Mouse (Mus musculus): ENCODE results near the gene Zbtb40. TPM values are rescaled to one million over a fixed set of nuclear protein-coding genes. Genes with fewer than 3 reads are reported as not detected.
A peak's percentile ranks its signal among the peaks of the same experiment; 100 is the strongest.

Zbtb40 gene
- polyA plus RNA-seq, 1 experiment from 2014 or later: 4.4 TPM

DNA sequence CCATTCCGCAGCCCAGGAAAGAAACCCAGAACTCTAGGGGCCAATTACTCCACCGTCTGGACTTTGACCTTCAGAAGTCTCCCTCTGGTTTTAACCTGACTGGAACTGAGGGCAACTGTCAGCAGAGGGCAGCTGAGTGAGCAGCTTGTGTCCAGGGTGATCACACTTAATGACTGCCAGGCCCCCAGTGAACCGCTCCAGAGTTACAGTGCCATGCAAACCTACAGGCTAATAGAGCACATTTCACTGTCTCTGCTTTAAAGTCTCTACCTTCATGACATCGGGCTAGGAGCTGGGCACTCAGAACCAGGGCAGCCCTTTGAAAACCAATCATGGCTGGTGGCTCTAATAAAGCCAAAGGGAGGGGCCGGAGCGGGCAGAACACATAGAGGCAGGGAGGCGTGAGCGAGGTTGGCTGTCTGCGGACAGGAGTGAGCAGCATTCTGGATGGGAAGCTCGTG lies 7.4 kb downstream of the Zbtb40 start:
- no peaks in the 10 kb centered on the region for H3K36me3 ChIP-seq (ENCODE audit: control insufficient read depth, insufficient read depth, low read length)
- ATAC-seq (ENCODE audit: low read depth): no peak
- WGBS: 82% methylated on average over 10 of the region's 10 CpGs
- no peak overlapping the region for H3K9ac ChIP-seq (ENCODE audit: low read length)
- H3K4me2 ChIP-seq (ENCODE audit: low read depth, low read length): no peak overlapping the region
- peaks cover 13% of the 10 kb centered on the region for H3K4me1 ChIP-seq (replicated peaks; ENCODE audit: control insufficient read depth, insufficient read depth, low read length)
- H3K27me3 ChIP-seq (ENCODE audit: control insufficient read depth, insufficient read depth, low read depth, low read length): no peaks in the 10 kb centered on the region
- no peaks in the 10 kb centered on the region for H3K9me3 ChIP-seq (ENCODE audit: control insufficient read depth, low read length)
- no peak overlapping the region for H3K4me3 ChIP-seq (ENCODE audit: low read length)
- no peak overlapping the region for H3K27ac ChIP-seq (ENCODE audit: low read length)

DNA sequence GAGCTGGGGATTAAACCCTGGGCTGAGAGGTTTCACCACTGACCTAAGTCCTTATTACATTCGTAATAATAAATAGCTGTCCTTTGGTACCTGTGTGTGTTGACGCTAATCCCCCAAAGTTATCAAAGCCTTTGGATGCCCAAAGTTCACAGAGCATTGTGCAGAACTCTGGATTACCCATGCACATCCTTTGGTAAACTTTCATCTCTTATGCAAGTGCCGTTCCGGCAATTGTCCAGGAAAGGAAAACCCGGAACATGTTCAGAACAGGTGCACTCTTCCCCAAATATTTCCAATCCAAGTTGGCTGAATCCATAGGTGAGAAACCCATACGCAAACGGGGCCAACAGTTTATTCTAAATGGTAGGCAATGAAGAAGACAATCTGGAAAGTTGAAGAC lies 9.2 kb downstream of the Zbtb40 start:
- no peak for ATAC-seq (ENCODE audit: low read depth)
- Histone ChIP-seq H3K4me2 (ENCODE audit: low read depth, low read length) (no peak overlapping the region), H3K4me3 (ENCODE audit: low read length) (no peak overlapping the region), H3K36me3 (ENCODE audit: control insufficient read depth, insufficient read depth, low read length) (no peaks in the 10 kb centered on the region), H3K9me3 (ENCODE audit: control insufficient read depth, low read length) (no peaks in the 10 kb centered on the region), H3K9ac (ENCODE audit: low read length) (no peak overlapping the region), H3K27ac (ENCODE audit: low read length) (no peak overlapping the region), H3K27me3 (ENCODE audit: control insufficient read depth, insufficient read depth, low read depth, low read length) (no peaks in the 10 kb centered on the region), H3K4me1 (replicated peaks; ENCODE audit: control insufficient read depth, insufficient read depth, low read length) (peaks cover 10% of the 10 kb centered on the region)
- WGBS: 93% methylated on average over 7 of the region's 7 CpGs

- no peak overlapping the region for H3K27ac ChIP-seq (ENCODE audit: low read length)
These were observed 10.1 kb downstream of the Zbtb40 start for GRCm38 (mm10) chr4:137038501-137038900.

DNA sequence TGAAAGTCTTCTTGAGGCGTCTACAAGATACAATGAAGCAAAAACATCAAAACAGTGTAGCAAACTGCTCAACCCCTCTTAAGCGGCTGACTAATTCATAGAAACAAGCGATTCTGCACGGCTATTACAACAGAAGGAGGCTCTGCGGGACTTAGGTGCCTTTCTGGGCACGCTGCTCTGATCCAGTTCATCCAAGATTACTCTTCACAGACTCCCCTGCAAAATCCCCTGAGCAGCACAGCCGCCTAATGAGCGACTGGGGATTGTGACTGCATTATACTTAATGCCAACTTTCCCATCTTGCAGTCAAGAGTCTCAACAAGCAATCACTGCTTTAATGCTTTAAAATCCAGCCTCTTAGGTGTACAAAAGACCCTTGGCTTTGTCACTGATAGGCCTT lies 10.5 kb downstream of the Zbtb40 start:
- Histone ChIP-seq H3K27ac (ENCODE audit: low read length) (no peak overlapping the region), H3K9ac (ENCODE audit: low read length) (no peak overlapping the region), H3K9me3 (ENCODE audit: control insufficient read depth, low read length) (no peaks in the 10 kb centered on the region), H3K4me3 (ENCODE audit: low read length) (no peak overlapping the region), H3K4me2 (ENCODE audit: low read depth, low read length) (no peak overlapping the region), H3K27me3 (ENCODE audit: control insufficient read depth, insufficient read depth, low read depth, low read length) (no peaks in the 10 kb centered on the region), H3K4me1 (replicated peaks; ENCODE audit: control insufficient read depth, insufficient read depth, low read length) (peaks cover 12% of the 10 kb centered on the region), H3K36me3 (ENCODE audit: control insufficient read depth, insufficient read depth, low read length) (no peaks in the 10 kb centered on the region)
- ATAC-seq (ENCODE audit: low read depth): no peak
- 77% methylated on average over 8 of the region's 8 CpGs for WGBS

More at GRCm38 (mm10) chr4:137038501-137038900, 10.1 kb downstream of the Zbtb40 start:
- ATAC-seq (ENCODE audit: low read depth): no peak
- H3K9ac ChIP-seq (ENCODE audit: low read length): no peak overlapping the region
- H3K4me2 ChIP-seq (ENCODE audit: low read depth, low read length): no peak overlapping the region
- H3K9me3 ChIP-seq (ENCODE audit: control insufficient read depth, low read length): no peaks in the 10 kb centered on the region
- peaks cover 10% of the 10 kb centered on the region for H3K4me1 ChIP-seq (replicated peaks; ENCODE audit: control insufficient read depth, insufficient read depth, low read length)
- H3K36me3 ChIP-seq (ENCODE audit: control insufficient read depth, insufficient read depth, low read length): no peaks in the 10 kb centered on the region
- no peaks in the 10 kb centered on the region for H3K27me3 ChIP-seq (ENCODE audit: control insufficient read depth, insufficient read depth, low read depth, low read length)
- H3K4me3 ChIP-seq (ENCODE audit: low read length): no peak overlapping the region
- 74% methylated on average over 3 of the region's 3 CpGs for WGBS

DNA sequence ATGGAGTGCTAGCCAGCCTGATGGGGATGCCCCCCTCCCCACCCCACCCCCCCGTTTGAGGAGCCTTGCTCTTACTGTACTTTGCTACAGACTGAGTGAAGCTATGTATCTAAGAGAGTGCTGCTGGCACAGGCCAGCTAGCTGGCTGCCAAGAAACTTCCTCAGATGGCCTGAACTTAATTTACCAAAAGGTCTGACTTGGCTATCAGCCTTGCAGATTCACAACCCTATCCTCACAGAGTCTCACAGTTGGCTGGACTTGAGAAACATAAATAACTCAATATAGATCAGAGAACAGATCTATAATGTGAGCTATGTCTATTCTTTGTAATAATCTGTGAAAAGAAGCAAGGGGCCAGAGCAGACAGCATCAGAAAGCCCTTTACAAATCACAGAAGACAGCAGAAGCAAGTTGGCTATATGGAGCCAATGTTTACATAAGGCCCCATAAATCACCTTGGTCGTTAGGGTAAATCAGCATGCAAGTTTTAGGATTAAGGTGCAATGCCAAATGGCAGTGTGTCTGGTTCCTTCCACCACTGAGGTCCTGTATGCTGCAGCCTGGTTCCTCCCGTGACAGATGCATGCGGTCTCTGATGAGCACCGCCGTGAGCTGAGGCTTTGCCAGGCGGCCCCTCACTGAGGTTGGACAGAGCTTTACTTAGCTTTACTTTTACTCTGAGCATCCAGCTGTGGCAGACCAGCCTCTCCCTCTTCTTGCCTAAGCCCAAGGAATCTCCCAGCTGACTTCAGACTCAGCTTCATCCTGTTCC lies 15.3 kb downstream of the Zbtb40 start:
- Histone ChIP-seq H3K9me3 (ENCODE audit: control insufficient read depth, low read length) (no peaks in the 10 kb centered on the region), H3K9ac (ENCODE audit: low read length) (no peak overlapping the region), H3K4me3 (ENCODE audit: low read length) (no peak overlapping the region), H3K4me1 (replicated peaks; ENCODE audit: control insufficient read depth, insufficient read depth, low read length) (peaks cover 20% of the 10 kb centered on the region), H3K36me3 (ENCODE audit: control insufficient read depth, insufficient read depth, low read length) (no peaks in the 10 kb centered on the region), H3K27me3 (ENCODE audit: control insufficient read depth, insufficient read depth, low read depth, low read length) (no peaks in the 10 kb centered on the region), H3K4me2 (ENCODE audit: low read depth, low read length) (no peak overlapping the region), H3K27ac (ENCODE audit: low read length) (0 out of 2 replicates have a peak overlapping the region, but pooled peaks have one; percentile 23)
- WGBS: 43% methylated on average over 7 of the region's 7 CpGs
- ATAC-seq (ENCODE audit: low read depth): peak; percentile 84

GRCm38 (mm10) chr4:137032456-137032855 lies 16.1 kb downstream of the Zbtb40 start:
- no peak overlapping the region for H3K9ac ChIP-seq (ENCODE audit: low read length)
- no peaks in the 10 kb centered on the region for H3K27me3 ChIP-seq (ENCODE audit: control insufficient read depth, insufficient read depth, low read depth, low read length)
- H3K4me1 ChIP-seq (replicated peaks; ENCODE audit: control insufficient read depth, insufficient read depth, low read length): peaks cover 20% of the 10 kb centered on the region
- ATAC-seq (ENCODE audit: low read depth): no peak
- H3K36me3 ChIP-seq (ENCODE audit: control insufficient read depth, insufficient read depth, low read length): no peaks in the 10 kb centered on the region
- H3K4me3 ChIP-seq (ENCODE audit: low read length): no peak overlapping the region
- WGBS: 79% methylated on average over 4 of the region's 4 CpGs
- H3K4me2 ChIP-seq (ENCODE audit: low read depth, low read length): no peak overlapping the region
- H3K9me3 ChIP-seq (ENCODE audit: control insufficient read depth, low read length): no peaks in the 10 kb centered on the region
- H3K27ac ChIP-seq (ENCODE audit: low read length): no peak overlapping the region

- no peak overlapping the region for H3K4me3 ChIP-seq (ENCODE audit: low read length)
- no peaks in the 10 kb centered on the region for H3K36me3 ChIP-seq (ENCODE audit: control insufficient read depth, insufficient read depth, low read length)
- no peak overlapping the region for H3K4me2 ChIP-seq (ENCODE audit: low read depth, low read length)
- H3K4me1 ChIP-seq (replicated peaks; ENCODE audit: control insufficient read depth, insufficient read depth, low read length): peaks cover 20% of the 10 kb centered on the region
- 55% methylated on average over 7 of the region's 7 CpGs for WGBS
- no peak for ATAC-seq (ENCODE audit: low read depth)
- H3K27ac ChIP-seq (ENCODE audit: low read length): no peak overlapping the region
- no peaks in the 10 kb centered on the region for H3K27me3 ChIP-seq (ENCODE audit: control insufficient read depth, insufficient read depth, low read depth, low read length)
- no peak overlapping the region for H3K9ac ChIP-seq (ENCODE audit: low read length)
- no peaks in the 10 kb centered on the region for H3K9me3 ChIP-seq (ENCODE audit: control insufficient read depth, low read length)
These were observed 17.3 kb downstream of the Zbtb40 start for GRCm38 (mm10) chr4:137031319-137031718.

DNA sequence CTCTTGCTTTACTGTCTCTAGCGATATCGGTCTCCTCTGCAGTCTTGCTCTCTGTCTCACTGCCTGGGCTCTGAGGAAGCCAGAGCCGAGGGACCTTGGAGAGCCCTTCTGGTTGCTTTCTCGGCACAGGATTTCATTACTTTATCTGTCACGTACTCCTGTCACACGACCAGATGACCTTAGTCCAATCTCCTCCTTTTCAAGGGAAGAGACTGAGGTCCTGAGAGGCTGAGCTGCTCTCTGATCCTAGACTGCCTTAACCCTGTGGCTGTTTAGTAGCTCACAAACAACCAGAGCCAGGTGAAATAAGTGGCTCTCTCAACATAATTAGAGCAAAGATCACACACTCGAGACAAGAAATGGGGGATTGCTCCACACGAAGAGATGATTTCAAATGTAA lies 19.3 kb downstream of the Zbtb40 start:
- Histone ChIP-seq H3K36me3 (ENCODE audit: control insufficient read depth, insufficient read depth, low read length) (no peaks in the 10 kb centered on the region), H3K27ac (ENCODE audit: low read length) (no peak overlapping the region), H3K27me3 (ENCODE audit: control insufficient read depth, insufficient read depth, low read depth, low read length) (no peaks in the 10 kb centered on the region), H3K9me3 (ENCODE audit: control insufficient read depth, low read length) (no peaks in the 10 kb centered on the region), H3K4me2 (ENCODE audit: low read depth, low read length) (no peak overlapping the region), H3K9ac (ENCODE audit: low read length) (no peak overlapping the region), H3K4me3 (ENCODE audit: low read length) (no peak overlapping the region), H3K4me1 (replicated peaks; ENCODE audit: control insufficient read depth, insufficient read depth, low read length) (peaks cover 20% of the 10 kb centered on the region)
- no peak for ATAC-seq (ENCODE audit: low read depth)
- WGBS: 30% methylated on average over 8 of the region's 8 CpGs

DNA sequence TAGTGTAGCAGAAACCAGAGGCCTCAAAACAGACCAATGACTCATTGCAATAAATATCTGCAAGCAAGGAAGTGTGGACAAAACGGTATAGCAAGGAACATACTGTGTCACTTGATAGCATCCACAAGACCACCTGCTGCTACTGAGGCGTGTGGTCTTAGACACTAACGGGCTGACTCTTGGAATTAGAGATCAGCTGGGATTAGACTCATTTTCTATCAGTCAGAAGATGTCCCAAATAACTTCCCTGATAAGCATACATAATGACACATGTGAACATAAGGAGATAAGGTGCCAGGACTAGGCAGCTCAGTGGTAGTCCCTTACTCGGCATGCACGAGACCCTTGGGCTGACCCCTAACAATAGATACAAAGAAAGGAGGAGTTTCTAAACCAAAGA lies 21.6 kb downstream of the Zbtb40 start:
- no peak overlapping the region for H3K9ac ChIP-seq (ENCODE audit: low read length)
- WGBS: 79% methylated on average over 5 of the region's 5 CpGs
- H3K9me3 ChIP-seq (ENCODE audit: control insufficient read depth, low read length): no peaks in the 10 kb centered on the region
- no peak overlapping the region for H3K4me2 ChIP-seq (ENCODE audit: low read depth, low read length)
- H3K36me3 ChIP-seq (ENCODE audit: control insufficient read depth, insufficient read depth, low read length): no peaks in the 10 kb centered on the region
- no peaks in the 10 kb centered on the region for H3K27me3 ChIP-seq (ENCODE audit: control insufficient read depth, insufficient read depth, low read depth, low read length)
- no peak overlapping the region for H3K4me3 ChIP-seq (ENCODE audit: low read length)
- no peak overlapping the region for H3K27ac ChIP-seq (ENCODE audit: low read length)
- H3K4me1 ChIP-seq (replicated peaks; ENCODE audit: control insufficient read depth, insufficient read depth, low read length): peaks cover 11% of the 10 kb centered on the region
- no peak for ATAC-seq (ENCODE audit: low read depth)
